Mouse (Mus musculus): ENCODE data around the gene Kdelc1. TPM values are rescaled to one million over a fixed set of nuclear protein-coding genes. Genes with fewer than 3 reads are reported as not detected.

The Kdelc1 gene
- 60.7 and 68.9 TPM in 2 replicates for polyA plus RNA-seq (2011; ENCODE audit: insufficient read length, low read depth, missing spikeins)

DNA sequence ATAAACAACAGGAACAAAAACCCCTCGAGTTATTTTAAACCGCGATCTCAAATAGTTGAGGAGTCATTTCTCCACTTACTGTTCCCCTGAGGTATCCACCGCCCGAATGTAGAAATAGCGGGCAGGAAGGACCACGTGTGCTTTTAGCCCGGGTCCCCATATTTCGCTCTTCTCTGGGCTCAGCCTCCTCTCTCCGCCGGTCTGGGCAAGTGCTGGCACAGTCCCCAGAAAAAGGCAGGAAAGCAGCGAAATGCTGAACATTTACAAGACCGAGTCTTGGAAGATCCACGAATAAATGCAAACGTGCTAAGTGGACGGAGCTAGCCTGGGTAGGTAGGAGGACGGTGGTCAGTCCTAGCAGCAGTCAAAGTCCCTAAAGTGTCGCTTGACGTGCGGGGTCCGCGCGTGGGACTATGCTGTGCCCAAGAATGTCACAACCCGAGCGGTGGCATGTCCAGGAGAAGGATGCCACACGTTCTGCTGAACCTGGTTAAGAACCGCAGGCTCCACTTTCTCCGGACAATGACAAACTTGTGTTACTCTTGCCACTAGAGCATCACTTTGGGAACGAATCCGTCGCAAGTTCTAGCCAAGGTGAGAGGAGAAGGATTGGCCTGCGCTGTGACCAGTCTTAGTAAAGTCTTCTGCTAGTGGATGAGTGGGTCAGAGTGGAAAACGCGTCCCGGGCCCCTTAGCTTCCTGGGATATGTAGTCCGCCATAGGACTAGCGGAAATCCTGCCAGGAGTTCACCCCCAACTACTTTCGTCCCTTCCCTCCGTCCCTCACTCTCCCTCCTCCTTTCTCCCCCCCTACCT, at the start of gene Kdelc1, which contains the start of gene Bivm:
TSS of gene Kdelc1 (minus strand) at position 570 of the 816 bp plus-strand sequence.
TSS of gene Bivm (plus strand) at position 719 of the 816 bp plus-strand sequence.
- TF ChIP-seq CTCF (IDR thresholded peaks at IDR 0.05; ENCODE audit: borderline replicate concordance, insufficient read depth, low read length) (no peak), POLR2A (IDR thresholded peaks at IDR 0.05; ENCODE audit: low read depth, low read length) (peak; percentile 90)
- H3K27ac ChIP-seq (ENCODE audit: insufficient read depth, low read length): peak within 1 kb of the TSS; percentile 89
- no peaks in the 10 kb centered on the region for H3K4me1 ChIP-seq (ENCODE audit: control insufficient read depth, insufficient read depth, low read length)
- H3K4me3 ChIP-seq (ENCODE audit: insufficient read depth, low read length): peak within 1 kb of the TSS; percentile 81

DNA sequence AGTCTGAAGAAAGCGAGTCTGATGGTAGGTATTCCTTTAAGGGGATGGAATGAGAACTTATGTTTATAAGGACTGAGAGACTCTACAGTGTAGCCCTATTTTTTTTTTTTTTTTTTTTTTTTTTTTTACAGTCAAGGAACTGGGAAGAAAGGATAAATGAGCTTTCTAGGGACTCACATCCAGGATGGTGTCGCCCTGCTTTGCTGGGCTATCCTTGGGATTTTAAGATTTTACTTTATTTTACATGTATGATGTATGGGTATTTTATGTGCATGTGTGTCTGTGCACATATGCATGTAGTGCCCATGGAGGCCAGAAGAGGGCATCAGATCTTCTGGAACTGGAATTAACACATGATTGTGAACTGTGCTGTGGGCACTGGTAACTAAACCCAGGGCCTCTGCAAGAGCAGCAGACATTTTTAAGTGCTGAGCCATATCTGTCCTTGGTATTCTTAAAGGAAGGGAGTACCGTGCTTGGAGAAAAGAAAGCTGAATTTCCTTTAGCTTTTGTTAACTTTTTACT, 49.3 kb upstream of the Kdelc1 start:
- Histone ChIP-seq H3K4me3 (ENCODE audit: insufficient read depth, low read length) (no peak overlapping the region), H3K27ac (ENCODE audit: insufficient read depth, low read length) (no peak overlapping the region), H3K4me1 (ENCODE audit: control insufficient read depth, insufficient read depth, low read length) (no peaks in the 10 kb centered on the region)
- TF ChIP-seq POLR2A (IDR thresholded peaks at IDR 0.05; ENCODE audit: low read depth, low read length): no peak
- no peak for TF ChIP-seq CTCF (IDR thresholded peaks at IDR 0.05; ENCODE audit: borderline replicate concordance, insufficient read depth, low read length)

DNA sequence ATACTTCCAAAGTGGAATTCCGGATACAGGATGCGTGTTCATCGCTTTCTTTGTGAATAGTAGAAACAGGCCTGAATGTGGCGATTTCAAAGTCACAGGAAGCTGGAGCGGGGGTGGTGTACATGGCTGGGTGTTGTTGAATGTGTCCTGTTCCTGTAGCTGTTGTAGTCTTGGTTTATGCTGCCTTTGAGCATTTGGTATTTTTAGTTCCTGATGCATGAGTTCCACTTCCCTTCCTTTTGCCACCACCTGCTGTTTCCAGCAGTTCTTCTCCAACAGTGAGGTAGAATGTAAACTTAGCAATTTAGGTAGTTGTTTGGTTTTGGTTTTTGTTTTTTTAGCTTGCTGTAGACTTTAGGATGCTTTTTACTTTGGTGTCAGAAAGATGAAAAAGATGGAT, 43.8 kb upstream of the Kdelc1 start:
- H3K27ac ChIP-seq (ENCODE audit: insufficient read depth, low read length): no peak overlapping the region
- no peak overlapping the region for H3K4me3 ChIP-seq (ENCODE audit: insufficient read depth, low read length)
- no peaks in the 10 kb centered on the region for H3K4me1 ChIP-seq (ENCODE audit: control insufficient read depth, insufficient read depth, low read length)
- TF ChIP-seq CTCF (IDR thresholded peaks at IDR 0.05; ENCODE audit: borderline replicate concordance, insufficient read depth, low read length) (no peak), POLR2A (IDR thresholded peaks at IDR 0.05; ENCODE audit: low read depth, low read length) (no peak)

DNA sequence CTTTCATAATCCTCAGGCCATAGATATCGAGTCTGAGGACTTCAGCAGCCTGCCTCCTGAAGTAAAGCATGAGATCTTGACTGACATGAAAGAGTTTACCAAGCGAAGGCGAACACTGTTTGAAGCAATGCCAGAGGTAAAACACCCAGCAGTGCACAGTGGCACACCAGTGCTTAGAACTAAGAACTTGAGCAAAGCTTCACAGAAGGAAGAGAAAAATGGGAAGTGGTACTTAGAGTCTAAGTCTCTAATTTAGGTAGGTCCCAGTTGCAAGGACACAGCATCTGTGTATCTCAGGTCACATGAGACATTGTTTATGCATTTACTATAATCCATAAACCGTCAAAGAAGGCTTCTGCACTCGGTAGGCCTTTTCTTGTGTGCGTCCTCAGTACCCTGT, 43.2 kb upstream of the Kdelc1 start:
- H3K27ac ChIP-seq (ENCODE audit: insufficient read depth, low read length): no peak overlapping the region
- H3K4me3 ChIP-seq (ENCODE audit: insufficient read depth, low read length): no peak overlapping the region
- TF ChIP-seq POLR2A (IDR thresholded peaks at IDR 0.05; ENCODE audit: low read depth, low read length) (no peak), CTCF (IDR thresholded peaks at IDR 0.05; ENCODE audit: borderline replicate concordance, insufficient read depth, low read length) (no peak)
- H3K4me1 ChIP-seq (ENCODE audit: control insufficient read depth, insufficient read depth, low read length): no peaks in the 10 kb centered on the region

DNA sequence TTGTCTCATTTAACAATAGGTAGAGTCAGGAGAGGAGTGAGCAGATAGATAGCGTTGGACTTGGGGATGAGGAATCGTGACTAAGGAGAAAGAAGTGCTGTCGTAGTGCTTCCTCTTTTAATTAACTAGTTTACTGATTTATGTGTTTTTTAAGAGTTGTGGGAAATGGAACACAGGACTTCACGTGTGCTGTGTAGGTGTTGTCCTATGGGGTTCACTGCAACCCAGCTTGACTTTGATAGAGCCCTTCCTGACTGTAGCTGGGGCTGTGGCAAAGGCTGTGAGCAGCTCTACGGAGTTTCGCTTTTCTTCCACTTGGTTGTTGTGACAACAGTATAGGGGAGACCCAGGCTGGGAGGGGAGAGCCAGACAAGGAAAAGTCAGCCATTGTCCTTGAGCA, 39.7 kb upstream of the Kdelc1 start:
- TF ChIP-seq CTCF (IDR thresholded peaks at IDR 0.05; ENCODE audit: borderline replicate concordance, insufficient read depth, low read length) (no peak), POLR2A (IDR thresholded peaks at IDR 0.05; ENCODE audit: low read depth, low read length) (no peak)
- H3K27ac ChIP-seq (ENCODE audit: insufficient read depth, low read length): no peak overlapping the region
- no peak overlapping the region for H3K4me3 ChIP-seq (ENCODE audit: insufficient read depth, low read length)
- H3K4me1 ChIP-seq (ENCODE audit: control insufficient read depth, insufficient read depth, low read length): no peaks in the 10 kb centered on the region

DNA sequence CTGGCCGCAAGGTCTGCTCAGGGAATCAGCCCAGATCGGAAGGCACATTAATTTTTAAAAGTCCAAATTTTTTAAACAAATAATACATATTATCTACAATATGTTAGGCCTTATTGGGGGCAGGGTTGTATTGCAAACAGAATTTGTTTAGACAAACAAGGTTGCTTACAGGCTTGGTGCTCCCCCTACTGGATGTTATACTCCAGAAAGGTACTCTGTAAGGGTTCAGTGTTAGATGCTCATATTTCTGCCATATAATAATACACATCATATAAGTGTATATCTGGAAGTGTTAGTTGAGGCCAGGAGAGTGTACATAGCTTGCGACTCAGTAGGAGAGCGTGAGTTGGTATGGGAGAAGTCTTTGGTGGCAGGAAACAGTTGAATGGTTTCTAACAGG, 36.7 kb upstream of the Kdelc1 start:
- TF ChIP-seq CTCF (IDR thresholded peaks at IDR 0.05; ENCODE audit: borderline replicate concordance, insufficient read depth, low read length) (no peak), POLR2A (IDR thresholded peaks at IDR 0.05; ENCODE audit: low read depth, low read length) (no peak)
- H3K27ac ChIP-seq (ENCODE audit: insufficient read depth, low read length): no peak overlapping the region
- no peaks in the 10 kb centered on the region for H3K4me1 ChIP-seq (ENCODE audit: control insufficient read depth, insufficient read depth, low read length)
- no peak overlapping the region for H3K4me3 ChIP-seq (ENCODE audit: insufficient read depth, low read length)

DNA sequence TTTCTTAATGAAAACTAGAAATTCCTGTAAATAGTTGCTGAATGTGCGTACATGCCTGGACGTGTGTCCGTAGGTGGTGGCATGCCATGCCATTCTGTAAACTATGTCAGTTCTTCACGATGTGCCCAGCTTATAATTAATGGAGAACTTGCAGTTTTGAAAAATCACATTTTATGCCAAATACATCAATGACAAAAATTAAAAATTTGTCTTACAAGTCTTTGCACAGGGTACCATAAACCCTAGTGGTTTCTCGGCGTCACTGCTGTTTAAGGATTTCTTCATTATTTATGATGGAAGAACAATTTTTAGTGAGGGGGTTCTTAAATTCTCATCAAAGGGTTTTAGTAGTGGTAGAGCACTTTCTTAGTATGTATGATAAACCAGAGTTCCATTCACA, 30.1 kb upstream of the Kdelc1 start:
- Histone ChIP-seq H3K27ac (ENCODE audit: insufficient read depth, low read length) (peak overlapping the region; percentile 86), H3K4me3 (ENCODE audit: insufficient read depth, low read length) (peak overlapping the region; percentile 95), H3K4me1 (ENCODE audit: control insufficient read depth, insufficient read depth, low read length) (no peaks in the 10 kb centered on the region)
- TF ChIP-seq POLR2A (IDR thresholded peaks at IDR 0.05; ENCODE audit: low read depth, low read length) (0 out of 2 replicates have a peak, but pooled peaks have one; percentile 28), CTCF (IDR thresholded peaks at IDR 0.05; ENCODE audit: borderline replicate concordance, insufficient read depth, low read length) (no peak)

DNA sequence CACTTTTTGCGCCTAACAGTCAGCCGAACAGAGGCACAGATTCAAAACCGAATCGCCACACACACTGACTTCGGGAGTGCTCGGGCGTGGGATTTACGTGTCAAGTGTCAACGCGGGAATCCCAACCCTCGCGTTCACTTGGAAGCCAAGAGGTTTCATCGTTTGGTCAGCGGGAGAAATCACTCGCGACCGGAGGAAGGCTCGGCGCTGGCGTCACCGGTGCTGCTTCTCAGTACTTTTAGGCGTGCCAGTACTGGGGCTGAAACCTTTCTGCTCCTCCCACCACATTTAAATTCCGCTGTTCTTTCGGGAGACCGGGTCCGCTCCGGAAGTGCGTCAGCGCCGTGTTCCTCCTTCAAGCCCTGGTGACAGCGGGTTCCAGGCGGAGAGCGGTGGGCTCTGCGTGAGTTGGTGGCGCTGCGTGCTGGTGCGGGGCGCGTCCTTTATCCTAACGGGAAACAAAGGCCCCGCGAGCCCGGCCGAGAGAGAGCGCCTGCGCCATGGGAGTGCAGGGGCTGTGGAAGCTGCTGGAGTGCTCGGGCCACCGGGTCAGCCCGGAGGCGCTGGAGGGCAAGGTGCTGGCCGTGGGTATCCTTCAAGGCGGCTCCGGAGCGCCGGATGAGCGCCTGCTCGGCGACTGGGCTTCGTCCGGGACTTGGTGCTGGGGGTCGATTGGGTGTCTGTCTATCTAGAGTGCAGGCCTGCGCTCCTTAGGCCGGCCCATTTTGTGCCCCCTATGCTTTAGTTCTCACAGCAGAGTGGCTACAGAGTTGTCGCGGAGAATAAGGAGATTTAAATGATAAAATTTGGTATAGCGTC, 29.2 kb upstream of the Kdelc1 start, which contains the start of gene Ercc5:
TSS of gene Ercc5 (plus strand) at position 182 of the 819 bp plus-strand sequence.
- TF ChIP-seq POLR2A (IDR thresholded peaks at IDR 0.05; ENCODE audit: low read depth, low read length): peak; percentile 93
- no peak for TF ChIP-seq CTCF (IDR thresholded peaks at IDR 0.05; ENCODE audit: borderline replicate concordance, insufficient read depth, low read length)
- Histone ChIP-seq H3K27ac (ENCODE audit: insufficient read depth, low read length) (peak within 1 kb of the TSS; percentile 86), H3K4me3 (ENCODE audit: insufficient read depth, low read length) (peak within 1 kb of the TSS; percentile 95), H3K4me1 (ENCODE audit: control insufficient read depth, insufficient read depth, low read length) (no peaks in the 10 kb centered on the region)

DNA sequence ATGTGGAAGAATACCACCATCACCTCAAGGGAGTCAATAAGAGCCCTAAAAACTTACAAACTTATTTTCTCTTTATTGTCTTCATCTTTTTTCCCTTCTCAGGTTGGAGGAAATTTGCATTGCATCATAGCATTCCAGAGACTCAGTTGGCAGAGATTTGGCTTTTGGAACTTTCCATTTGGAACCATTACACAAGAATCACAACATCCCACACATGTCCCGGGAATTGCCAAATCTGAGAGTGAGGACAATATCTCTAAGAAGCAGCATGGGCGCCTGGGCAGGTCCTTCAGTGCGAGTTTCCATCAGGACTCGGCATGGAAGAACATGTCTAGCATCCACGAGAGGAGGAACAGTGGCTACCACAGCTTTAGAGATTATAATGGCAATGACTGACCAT, 24.1 kb upstream of the Kdelc1 start:
- no peak for TF ChIP-seq CTCF (IDR thresholded peaks at IDR 0.05; ENCODE audit: borderline replicate concordance, insufficient read depth, low read length)
- no peak for TF ChIP-seq POLR2A (IDR thresholded peaks at IDR 0.05; ENCODE audit: low read depth, low read length)
- Histone ChIP-seq H3K4me1 (ENCODE audit: control insufficient read depth, insufficient read depth, low read length) (no peaks in the 10 kb centered on the region), H3K4me3 (ENCODE audit: insufficient read depth, low read length) (no peak overlapping the region), H3K27ac (ENCODE audit: insufficient read depth, low read length) (no peak overlapping the region)

All from embryonic fibroblast, embryonic 13.5 days (primary cell).